Mouse (Mus musculus): ENCODE measurements at regions not wholly inside any gene's neighbourhood (a gene's known extent, or its start where the extent isn't known, plus 50 kb on each side); places are given as distances from the start of the nearest gene placed in this dataset.

DNA sequence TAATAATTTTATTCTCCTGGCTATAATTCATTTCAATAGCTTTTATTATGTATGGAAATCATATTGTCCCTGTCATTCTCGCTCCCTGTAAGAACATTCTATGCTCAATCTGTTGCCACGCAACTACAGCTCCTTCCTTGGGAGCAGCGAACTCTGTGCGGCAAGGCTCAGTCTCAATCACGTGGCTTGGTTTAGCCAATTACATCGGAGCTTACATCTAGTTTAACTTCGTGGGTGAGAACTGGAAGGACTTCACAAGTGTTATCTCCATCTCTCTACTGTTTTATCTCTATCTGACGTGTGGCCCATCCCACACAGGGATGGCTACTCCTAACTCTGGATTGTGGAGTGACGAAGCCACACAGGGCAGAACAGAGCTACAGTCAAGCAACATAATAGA is 231.4 kb downstream of the Lmo4 start:
- Histone ChIP-seq H3K9ac (ENCODE audit: control insufficient read depth, low read depth, low read length, poor library complexity, severe bottlenecking) (no peak overlapping the region), H3K27me3 (ENCODE audit: control insufficient read depth in 1 of 2, insufficient read depth in 2 of 2, low read length in 2 of 2) (no peaks in the 10 kb centered on the region), H3K9me3 (replicated peaks; ENCODE audit: insufficient read depth, low read length) (no peaks in the 10 kb centered on the region), H3K79me2 (ENCODE audit: control insufficient read depth, insufficient read depth, low read length, poor library complexity) (no peaks in the 10 kb centered on the region), H3K4me3 (ENCODE audit: control insufficient read depth in 1 of 2, insufficient read depth in 1 of 2, low read depth in 2 of 2, low read length in 2 of 2) (no peak overlapping the region), H3K36me3 (ENCODE audit: control insufficient read depth in 1 of 2, insufficient read depth in 2 of 2, low read length in 2 of 2) (no peaks in the 10 kb centered on the region), H3K4me1 (ENCODE audit: control insufficient read depth in 1 of 2, insufficient read depth in 2 of 2, low read length in 2 of 2) (no peaks in the 10 kb centered on the region), H3K27ac (ENCODE audit: control insufficient read depth, low read depth, low read length) (no peak overlapping the region)
- no peak for DNase-seq (ENCODE audit: low read depth, low spot score)
- TF ChIP-seq CHD1 (IDR thresholded peaks at IDR 0.05; ENCODE audit: low read depth, low read length) (no peak), TCF12 (IDR thresholded peaks at IDR 0.05; ENCODE audit: low read depth, low read length) (no peak), POLR2AphosphoS5 (IDR thresholded peaks at IDR 0.05; ENCODE audit: borderline replicate concordance, low read depth, low read length) (no peak), CTCF (IDR thresholded peaks at IDR 0.05 in 2 of 3, conservative IDR thresholded peaks at IDR 0.05 in 1 of 3; ENCODE audit: control insufficient read depth in 1 of 3, insufficient read depth in 1 of 3, low read depth in 2 of 3, low read length in 3 of 3, poor library complexity in 1 of 3, severe bottlenecking in 1 of 3) (no peak), USF2 (IDR thresholded peaks at IDR 0.05; ENCODE audit: borderline replicate concordance in 1 of 2, insufficient read depth in 1 of 2, low read depth in 1 of 2, low read length in 2 of 2) (no peak), ZNF384 (IDR thresholded peaks at IDR 0.05; ENCODE audit: low read depth, low read length) (no peak), ZKSCAN1 (IDR thresholded peaks at IDR 0.05; ENCODE audit: low read depth, low read length) (no peak), TBP (IDR thresholded peaks at IDR 0.05; ENCODE audit: low read depth, low read length) (no peak), HCFC1 (IDR thresholded peaks at IDR 0.05; ENCODE audit: low read depth, low read length) (no peak), TAL1 (IDR thresholded peaks at IDR 0.05; ENCODE audit: low read length) (no peak), JUND (IDR thresholded peaks at IDR 0.05; ENCODE audit: low read depth, low read length) (no peak), KAT2A (conservative IDR thresholded peaks at IDR 0.05; ENCODE audit: low read depth, low read length) (no peak)

GRCm38 (mm10) chr3:143972351-143972750 is 232.7 kb downstream of the Lmo4 start:
- Histone ChIP-seq H3K4me3 (ENCODE audit: control insufficient read depth in 1 of 2, insufficient read depth in 1 of 2, low read depth in 2 of 2, low read length in 2 of 2) (no peak overlapping the region), H3K9me3 (replicated peaks; ENCODE audit: insufficient read depth, low read length) (no peaks in the 10 kb centered on the region), H3K27me3 (ENCODE audit: control insufficient read depth in 1 of 2, insufficient read depth in 2 of 2, low read length in 2 of 2) (no peaks in the 10 kb centered on the region), H3K9ac (ENCODE audit: control insufficient read depth, low read depth, low read length, poor library complexity, severe bottlenecking) (no peak overlapping the region), H3K4me1 (ENCODE audit: control insufficient read depth in 1 of 2, insufficient read depth in 2 of 2, low read length in 2 of 2) (no peaks in the 10 kb centered on the region), H3K79me2 (ENCODE audit: control insufficient read depth, insufficient read depth, low read length, poor library complexity) (no peaks in the 10 kb centered on the region), H3K27ac (ENCODE audit: control insufficient read depth, low read depth, low read length) (no peak overlapping the region), H3K36me3 (ENCODE audit: control insufficient read depth in 1 of 2, insufficient read depth in 2 of 2, low read length in 2 of 2) (no peaks in the 10 kb centered on the region)
- no peak for TF ChIP-seq ELF1 (IDR thresholded peaks at IDR 0.05; ENCODE audit: low read depth, low read length)
- TF ChIP-seq RAD21 (IDR thresholded peaks at IDR 0.05; ENCODE audit: low read depth, low read length) = no peak
- TF ChIP-seq NRF1 (IDR thresholded peaks at IDR 0.05; ENCODE audit: insufficient read depth, low read depth, low read length, poor library complexity, severe bottlenecking) = no peak
- TF ChIP-seq ZKSCAN1 (IDR thresholded peaks at IDR 0.05; ENCODE audit: low read depth, low read length) = no peak
- no peak for DNase-seq (ENCODE audit: low read depth, low spot score)

DNA sequence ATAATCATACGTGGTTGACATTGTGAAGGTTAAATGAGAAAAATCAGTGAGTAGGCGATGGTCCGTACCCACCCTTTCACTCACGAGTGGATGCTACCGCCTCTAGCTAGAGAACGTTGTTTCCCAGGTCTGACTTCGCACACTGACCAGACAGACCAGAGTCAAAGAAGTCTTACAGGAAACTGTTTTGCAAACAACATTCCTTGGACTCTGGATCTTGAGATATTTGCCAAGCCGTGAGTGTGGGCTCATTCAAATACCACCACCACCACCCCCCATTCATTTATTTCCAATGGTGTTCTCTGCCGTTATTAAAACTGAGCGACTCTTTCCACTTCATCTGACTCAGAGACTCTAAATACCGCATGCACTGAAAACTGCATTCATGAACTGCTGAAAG is 234.2 kb downstream of the Lmo4 start:
- no peaks in the 10 kb centered on the region for H3K27me3 ChIP-seq (ENCODE audit: control insufficient read depth in 1 of 2, insufficient read depth in 2 of 2, low read length in 2 of 2)
- H3K36me3 ChIP-seq (ENCODE audit: control insufficient read depth in 1 of 2, insufficient read depth in 2 of 2, low read length in 2 of 2) = no peaks in the 10 kb centered on the region
- no peaks in the 10 kb centered on the region for H3K79me2 ChIP-seq (ENCODE audit: control insufficient read depth, insufficient read depth, low read length, poor library complexity)
- no peak overlapping the region for H3K4me3 ChIP-seq (ENCODE audit: control insufficient read depth in 1 of 2, insufficient read depth in 1 of 2, low read depth in 2 of 2, low read length in 2 of 2)
- H3K9ac ChIP-seq (ENCODE audit: control insufficient read depth, low read depth, low read length, poor library complexity, severe bottlenecking) = no peak overlapping the region
- H3K4me1 ChIP-seq (ENCODE audit: control insufficient read depth in 1 of 2, insufficient read depth in 2 of 2, low read length in 2 of 2) = no peaks in the 10 kb centered on the region
- no peak overlapping the region for H3K27ac ChIP-seq (ENCODE audit: control insufficient read depth, low read depth, low read length)
- no peak for TF ChIP-seq ETS1 (IDR thresholded peaks at IDR 0.05; ENCODE audit: low read depth, low read length)
- TF ChIP-seq MYB (IDR thresholded peaks at IDR 0.05; ENCODE audit: low read depth, low read length) = no peak
- TF ChIP-seq POLR2AphosphoS5 (IDR thresholded peaks at IDR 0.05; ENCODE audit: borderline replicate concordance, low read depth, low read length) = no peak
- no peak for TF ChIP-seq TBP (IDR thresholded peaks at IDR 0.05; ENCODE audit: low read depth, low read length)
- H3K9me3 ChIP-seq (replicated peaks; ENCODE audit: insufficient read depth, low read length) = no peaks in the 10 kb centered on the region
- DNase-seq (ENCODE audit: low read depth, low spot score) = no peak
